Mouse (Mus musculus) testis, adult 2 months (tissue): ENCODE measurements around the gene Shroom1.

Source experiments
- CTCF ChIP-seq: fragments of 200-500 bp; IDR thresholded peaks from 2 replicates; pipeline ENCODE4 v1.5.1; 2012; ENCODE audit warnings: low read depth, mild to moderate bottlenecking, inconsistent platforms, low read length, moderate library complexity; ENCODE audit not compliant: control insufficient read depth, insufficient read depth, insufficient replicate concordance
- POLR2A ChIP-seq: fragments of 200-500 bp; IDR thresholded peaks from 2 replicates; pipeline ENCODE4 v1.6.1; 2012; ENCODE audit warnings: low read depth, mild to moderate bottlenecking, inconsistent platforms, low read length, moderate library complexity; ENCODE audit not compliant: control insufficient read depth

DNA sequence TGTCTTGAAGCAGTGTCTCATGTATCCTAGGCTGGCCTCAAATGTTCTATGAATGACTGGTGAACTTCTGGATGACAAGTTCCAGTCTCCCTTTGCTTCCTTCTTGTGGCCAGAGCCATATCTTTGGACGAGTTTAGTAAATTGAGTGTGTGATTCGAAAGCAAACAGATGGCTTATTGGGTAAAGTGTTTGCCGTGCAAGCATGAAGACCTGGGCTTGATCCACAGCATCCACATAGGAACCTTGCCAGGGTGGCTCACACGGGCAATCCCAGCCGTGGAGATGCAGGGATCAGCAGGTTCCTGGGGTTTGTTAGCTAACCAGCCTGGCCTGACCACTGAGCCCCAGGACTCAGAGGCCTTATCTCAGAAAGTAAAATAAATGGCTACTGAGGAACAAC is 4.0 kb upstream of the Shroom1 start:
- TF ChIP-seq CTCF, result no peak
- no peak for TF ChIP-seq POLR2A
